Mouse (Mus musculus) neural tube, embryonic 11.5 days (tissue): ENCODE measurements around the gene Pla2g6. TPM values are rescaled to one million over a fixed set of nuclear protein-coding genes. Genes with fewer than 3 reads are reported as not detected.

Source experiments
- ATAC-seq: fragments of 200-750 bp; cut with Nextera tagmentation; 2 replicates; pipeline ENCODE4 v1.8.0; 2017; ENCODE audit warnings: moderate number of reproducible peaks, mild to moderate bottlenecking, moderate TSS enrichment, moderate library complexity; ENCODE audit not compliant: insufficient read depth, low FRiP score, low TSS enrichment
- DNase-seq: peaks from one replicate; pipeline ENCODE4 v3.0.0-alpha.2; 2015; ENCODE audit warnings: low spot score
- H3K27ac ChIP-seq: fragments of 300-500 bp; sonication (generic); 2 replicates; pipeline ENCODE4 v1.5.1; 2014; ENCODE audit warnings: low read depth, mild to moderate bottlenecking, low read length
- H3K27me3 ChIP-seq: fragments of 300-500 bp; sonication (generic); 2 replicates; pipeline ENCODE4 v1.6.1; 2014; ENCODE audit warnings: mild to moderate bottlenecking, low read length, mixed read lengths; ENCODE audit not compliant: control insufficient read depth, insufficient read depth
- H3K36me3 ChIP-seq: fragments of 300-500 bp; sonication (generic); 2 replicates; pipeline ENCODE4 v1.6.1; 2014; ENCODE audit warnings: mild to moderate bottlenecking, low read length, moderate library complexity, mixed read lengths; ENCODE audit not compliant: control insufficient read depth, insufficient read depth
- H3K4me1 ChIP-seq: fragments of 300-500 bp; sonication (generic); 2 replicates; pipeline ENCODE4 v1.6.1; 2014; ENCODE audit warnings: low read length, mixed read lengths; ENCODE audit not compliant: control insufficient read depth, insufficient read depth
- H3K4me2 ChIP-seq: fragments of 300-500 bp; sonication (generic); 2 replicates; pipeline ENCODE4 v1.6.1; 2014; ENCODE audit warnings: low read depth, mild to moderate bottlenecking, moderate library complexity
- H3K4me3 ChIP-seq: fragments of 300-500 bp; sonication (generic); 2 replicates; pipeline ENCODE4 v1.5.1; 2014; ENCODE audit warnings: low read depth, low read length
- H3K9ac ChIP-seq: fragments of 300-500 bp; sonication (generic); 2 replicates; pipeline ENCODE4 v1.6.1; 2014; ENCODE audit warnings: mild to moderate bottlenecking, low read length
- H3K9me3 ChIP-seq: fragments of 300-500 bp; sonication (generic); 2 replicates; pipeline ENCODE4 v1.6.1; 2016; ENCODE audit warnings: low read length; ENCODE audit not compliant: control insufficient read depth
- WGBS: fragments of 180-500 bp; shearing (Covaris S2); extraction: QIAGEN DNeasy Blood & Tissue Kit; methylation state at CpG from one replicate; pipeline ENCODE4 v1.1.7; 2014; 5-methylcytosine and 5-hydroxymethylcytosine counted together
- polyA plus RNA-seq: library from polyadenylated mRNA; unstranded; fragments of >200 nt; fragmentation: Nextera tagmentation; extraction: Ambion mirVana; gene quantifications from 2 replicates; pipeline ENCODE4 v1.2.1, GENCODE M21; 2014

The Pla2g6 gene
- polyA plus RNA-seq, 1 experiment from 2014 or later: 21.9 TPM

- H3K9me3 ChIP-seq: no peaks in the 10 kb centered on the region
- no peaks in the 10 kb centered on the region for H3K36me3 ChIP-seq
- 79% methylated on average over 11 of the region's 11 CpGs for WGBS
- DNase-seq (no peak), ATAC-seq (no peak)
- peaks cover 5% of the 10 kb centered on the region for H3K4me1 ChIP-seq
- H3K27ac ChIP-seq: no peak overlapping the region
- no peaks in the 10 kb centered on the region for H3K27me3 ChIP-seq
- H3K4me2 ChIP-seq: no peak overlapping the region
- H3K4me3 ChIP-seq: no peak overlapping the region
- no peak overlapping the region for H3K9ac ChIP-seq
These were observed 5.8 kb downstream of the Pla2g6 start for GRCm38 (mm10) chr15:79322281-79322990.

DNA sequence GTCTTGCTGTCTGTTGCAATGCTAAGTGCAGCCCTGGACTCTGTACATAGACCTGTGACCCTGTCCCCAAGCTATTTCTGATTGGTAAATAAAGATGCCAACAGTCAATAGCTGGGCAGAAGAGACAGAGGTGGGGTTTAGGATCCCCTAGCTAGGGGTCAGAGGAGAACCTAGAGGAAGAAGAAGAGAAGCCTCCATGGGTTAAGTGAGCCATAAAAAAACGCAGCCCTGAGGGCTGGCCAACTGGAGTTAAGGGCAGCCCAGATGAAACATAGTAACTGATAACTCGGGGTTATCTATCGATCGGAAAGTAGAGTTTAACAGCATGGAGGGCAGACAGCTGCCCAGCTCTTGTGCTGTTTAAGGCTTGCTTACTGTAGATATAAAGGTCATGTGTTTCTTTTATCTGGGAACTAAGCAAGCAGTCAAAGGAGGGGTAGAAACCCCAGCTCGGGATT lies 6.4 kb downstream of the Pla2g6 start:
- WGBS: 82% methylated on average over 5 of the region's 5 CpGs
- ATAC-seq: no peak
- H3K9me3 ChIP-seq: no peaks in the 10 kb centered on the region
- no peak overlapping the region for H3K4me2 ChIP-seq
- DNase-seq: no peak
- H3K9ac ChIP-seq: no peak overlapping the region
- H3K4me1 ChIP-seq: no peaks in the 10 kb centered on the region
- H3K36me3 ChIP-seq: no peaks in the 10 kb centered on the region
- no peak overlapping the region for H3K4me3 ChIP-seq
- no peak overlapping the region for H3K27ac ChIP-seq
- no peaks in the 10 kb centered on the region for H3K27me3 ChIP-seq

DNA sequence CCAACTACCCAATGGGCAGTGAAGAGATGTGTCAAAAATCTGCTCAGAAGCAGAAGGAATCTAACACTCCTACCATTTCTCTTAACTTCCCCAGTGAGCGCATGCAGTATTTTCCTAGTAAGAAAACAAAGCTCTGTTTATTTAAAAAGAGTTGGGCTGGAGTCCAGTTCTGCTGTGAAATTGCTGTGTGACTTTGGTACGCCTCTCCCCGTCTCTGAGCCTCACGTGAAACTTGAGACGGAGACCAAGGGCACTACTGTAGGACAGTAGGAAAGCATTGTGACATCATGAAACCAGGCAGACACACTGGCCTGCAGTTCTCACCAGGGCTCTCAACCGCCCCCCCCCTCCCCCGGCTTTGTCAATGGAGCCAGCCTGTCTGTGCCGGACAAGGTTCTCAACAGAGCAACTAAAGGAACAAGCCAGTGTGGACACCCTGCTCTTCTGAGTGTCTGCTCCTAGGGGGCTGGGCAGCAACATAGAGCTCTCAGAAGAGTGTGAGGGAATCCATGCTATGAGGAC lies 14.3 kb downstream of the Pla2g6 start:
- 84% methylated on average over 8 of the region's 8 CpGs for WGBS

GRCm38 (mm10) chr15:79307861-79308260 lies 20.3 kb downstream of the Pla2g6 start:
- no peak overlapping the region for H3K4me3 ChIP-seq
- no peak for ATAC-seq
- 74% methylated on average over 4 of the region's 4 CpGs for WGBS
- no peaks in the 10 kb centered on the region for H3K4me1 ChIP-seq
- no peaks in the 10 kb centered on the region; the same call in 1 of the 2 replicates for H3K36me3 ChIP-seq
- H3K4me2 ChIP-seq: no peak overlapping the region
- no peak overlapping the region for H3K9ac ChIP-seq
- no peaks in the 10 kb centered on the region for H3K27me3 ChIP-seq
- no peaks in the 10 kb centered on the region for H3K9me3 ChIP-seq
- no peak overlapping the region for H3K27ac ChIP-seq
- no peak for DNase-seq

More for the DNA sequence above, 14.3 kb downstream of the Pla2g6 start:
- no peak for DNase-seq
- no peaks in the 10 kb centered on the region for H3K9me3 ChIP-seq
- H3K27me3 ChIP-seq: no peaks in the 10 kb centered on the region
- no peak overlapping the region for H3K27ac ChIP-seq
- H3K4me2 ChIP-seq: no peak overlapping the region
- ATAC-seq: no peak
- no peaks in the 10 kb centered on the region for H3K36me3 ChIP-seq
- H3K4me1 ChIP-seq: no peaks in the 10 kb centered on the region
- H3K9ac ChIP-seq: no peak overlapping the region
- no peak overlapping the region for H3K4me3 ChIP-seq

DNA sequence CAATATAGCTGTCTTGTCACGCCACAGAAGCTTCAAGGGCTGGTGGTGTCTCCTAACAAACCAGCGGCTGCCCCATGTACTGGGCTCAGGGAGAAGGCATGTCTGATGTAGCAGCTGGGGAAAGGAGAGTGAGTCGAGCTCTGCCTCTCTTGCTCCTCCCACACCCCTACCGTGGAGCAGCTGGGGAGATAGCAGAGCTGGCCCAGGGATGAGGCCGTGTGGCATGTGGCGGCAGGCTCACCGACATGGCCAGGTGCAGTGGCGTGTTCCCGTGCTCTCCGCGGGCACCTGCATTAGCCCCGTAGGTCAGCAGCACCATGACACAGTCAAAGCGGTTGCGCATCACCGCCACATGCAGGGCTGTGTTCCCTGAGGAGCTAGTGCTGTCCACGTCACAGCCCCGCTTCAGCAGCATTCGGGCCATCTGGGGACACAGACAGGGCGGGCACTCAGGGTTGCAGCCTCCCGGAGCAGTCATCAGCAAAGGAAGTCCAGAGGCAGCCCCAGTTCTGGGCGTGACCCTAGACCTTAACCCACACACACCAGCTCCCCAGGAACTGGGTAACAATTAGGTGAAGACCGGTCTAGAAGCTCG lies 22.1 kb downstream of the Pla2g6 start:
- Histone ChIP-seq H3K36me3 (no peaks in the 10 kb centered on the region; the same call in 1 of the 2 replicates), H3K4me2 (no peak overlapping the region), H3K4me3 (no peak overlapping the region), H3K27me3 (no peaks in the 10 kb centered on the region), H3K27ac (no peak overlapping the region), H3K4me1 (no peaks in the 10 kb centered on the region), H3K9me3 (no peaks in the 10 kb centered on the region), H3K9ac (no peak overlapping the region)
- 81% methylated on average over 23 of the region's 23 CpGs for WGBS
- DNase-seq: no peak
- ATAC-seq: no peak

GRCm38 (mm10) chr15:79304832-79305231 lies 23.4 kb downstream of the Pla2g6 start:
- Histone ChIP-seq H3K4me3 (no peak overlapping the region), H3K9ac (no peak overlapping the region), H3K4me2 (no peak overlapping the region), H3K4me1 (no peaks in the 10 kb centered on the region), H3K9me3 (no peaks in the 10 kb centered on the region), H3K27me3 (no peaks in the 10 kb centered on the region), H3K36me3 (no peaks in the 10 kb centered on the region; the same call in 1 of the 2 replicates), H3K27ac (no peak overlapping the region)
- 64% methylated on average over 4 of the region's 5 CpGs for WGBS
- DNase-seq (no peak), ATAC-seq (no peak)

DNA sequence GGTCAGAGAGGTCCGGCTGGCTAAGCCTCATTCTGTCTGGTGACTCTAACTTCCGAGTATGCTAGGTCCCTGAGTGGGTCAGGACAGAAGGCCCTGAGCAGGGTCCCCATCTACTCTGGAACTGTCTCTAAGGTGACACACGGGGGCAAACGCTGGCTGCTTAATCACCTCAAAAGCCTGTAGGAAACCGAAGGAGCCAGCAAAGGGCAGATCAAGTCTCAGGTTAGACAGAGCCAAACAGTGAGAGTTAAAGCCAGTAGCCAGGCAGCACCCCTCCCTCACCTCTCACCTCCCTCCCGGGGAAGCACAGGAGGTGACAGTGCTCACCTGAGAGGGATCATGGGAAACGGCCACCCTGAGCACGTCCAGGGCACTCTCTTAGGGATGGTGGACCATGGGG lies 24.5 kb downstream of the Pla2g6 start:
- Histone ChIP-seq H3K36me3 (no peaks in the 10 kb centered on the region; the same call in 1 of the 2 replicates), H3K27ac (no peak overlapping the region), H3K9ac (no peak overlapping the region), H3K4me3 (no peak overlapping the region), H3K27me3 (no peaks in the 10 kb centered on the region), H3K4me2 (no peak overlapping the region), H3K4me1 (no peaks in the 10 kb centered on the region), H3K9me3 (no peaks in the 10 kb centered on the region)
- 88% methylated on average over 8 of the region's 8 CpGs for WGBS
- DNase-seq (no peak), ATAC-seq (no peak)

- H3K4me3 ChIP-seq: no peak overlapping the region
- H3K36me3 ChIP-seq: no peaks in the 10 kb centered on the region
- no peak overlapping the region for H3K4me2 ChIP-seq
- no peaks in the 10 kb centered on the region for H3K4me1 ChIP-seq
- 64% methylated on average over 2 of the region's 2 CpGs for WGBS
- H3K9ac ChIP-seq: no peak overlapping the region
- no peaks in the 10 kb centered on the region for H3K9me3 ChIP-seq
- no peaks in the 10 kb centered on the region for H3K27me3 ChIP-seq
- DNase-seq: no peak
- no peak overlapping the region for H3K27ac ChIP-seq
- no peak for ATAC-seq
These were observed 28.5 kb downstream of the Pla2g6 start for GRCm38 (mm10) chr15:79299563-79300155.
